Mouse (Mus musculus) embryonic facial prominence, embryonic 11.5 days (tissue): ENCODE measurements around the gene Jarid2. TPM values are rescaled to one million over a fixed set of nuclear protein-coding genes. Genes with fewer than 3 reads are reported as not detected.
"Not testable (repeated sequence)": the region's sequence is repeated elsewhere in the genome, so short reads cannot be mapped to it uniquely, and the experiment has no call there.

Experiments
- ATAC-seq: fragments of 200-750 bp; cut with Nextera tagmentation; replicated peaks from 2 replicates; pipeline ENCODE4 v1.8.0; 2017; ENCODE audit warnings: low read depth; ENCODE audit not compliant: insufficient number of reproducible peaks, low FRiP score, low TSS enrichment
- DNase-seq: peaks from one replicate; pipeline ENCODE4 v3.0.0-alpha.2; 2015; ENCODE audit warnings: low spot score
- H3K27ac ChIP-seq: fragments of 300-500 bp; sonication (generic); replicated peaks from 2 replicates; pipeline ENCODE4 v1.5.1; 2014; ENCODE audit warnings: mild to moderate bottlenecking, low read depth, low read length, control low read depth
- H3K27me3 ChIP-seq: fragments of 300-500 bp; sonication (generic); 2 replicates; pipeline ENCODE4 v1.6.1; 2014; ENCODE audit warnings: mild to moderate bottlenecking, low read length, moderate library complexity, mixed read lengths; ENCODE audit not compliant: control insufficient read depth, insufficient read depth
- H3K36me3 ChIP-seq: fragments of 300-500 bp; sonication (generic); replicated peaks from 2 replicates; pipeline ENCODE4 v1.6.1; 2014; ENCODE audit warnings: low read depth, mild to moderate bottlenecking, low read length, moderate library complexity, mixed read lengths; ENCODE audit not compliant: control insufficient read depth, insufficient read depth
- H3K4me1 ChIP-seq: fragments of 300-500 bp; sonication (generic); 2 replicates; pipeline ENCODE4 v1.6.1; 2014; ENCODE audit warnings: low read length, mixed read lengths; ENCODE audit not compliant: control insufficient read depth, insufficient read depth
- H3K4me2 ChIP-seq: fragments of 300-500 bp; sonication (generic); 2 replicates; pipeline ENCODE4 v1.6.1; 2014; ENCODE audit warnings: low read depth, mild to moderate bottlenecking, control low read depth, low read length, moderate library complexity
- H3K4me3 ChIP-seq: fragments of 300-500 bp; sonication (generic); 2 replicates; pipeline ENCODE4 v1.5.1; 2014; ENCODE audit warnings: low read depth, low read length, control low read depth
- H3K9ac ChIP-seq: fragments of 300-500 bp; sonication (generic); replicated peaks from 2 replicates; pipeline ENCODE4 v1.6.1; 2014; ENCODE audit warnings: mild to moderate bottlenecking, control low read depth, low read length
- H3K9me3 ChIP-seq: fragments of 300-500 bp; sonication (generic); replicated peaks from 2 replicates; pipeline ENCODE4 v1.6.1; 2016; ENCODE audit warnings: mild to moderate bottlenecking, low read length, inconsistent platforms, mixed read lengths; ENCODE audit not compliant: control insufficient read depth
- WGBS: fragments of 180-500 bp; shearing (Covaris S2); extraction: QIAGEN DNeasy Blood & Tissue Kit; methylation state at CpG from one replicate; pipeline ENCODE4 v1.1.7; 2014; 5-methylcytosine and 5-hydroxymethylcytosine counted together
- polyA plus RNA-seq: library from polyadenylated mRNA; unstranded; fragments of >200 nt; fragmentation: Nextera tagmentation; extraction: Ambion mirVana; gene quantifications from 2 replicates; pipeline ENCODE4 v1.2.1, GENCODE M21; 2014

Jarid2 gene
- polyA plus RNA-seq, 1 experiment from 2014 or later, result 32.9 TPM

DNA sequence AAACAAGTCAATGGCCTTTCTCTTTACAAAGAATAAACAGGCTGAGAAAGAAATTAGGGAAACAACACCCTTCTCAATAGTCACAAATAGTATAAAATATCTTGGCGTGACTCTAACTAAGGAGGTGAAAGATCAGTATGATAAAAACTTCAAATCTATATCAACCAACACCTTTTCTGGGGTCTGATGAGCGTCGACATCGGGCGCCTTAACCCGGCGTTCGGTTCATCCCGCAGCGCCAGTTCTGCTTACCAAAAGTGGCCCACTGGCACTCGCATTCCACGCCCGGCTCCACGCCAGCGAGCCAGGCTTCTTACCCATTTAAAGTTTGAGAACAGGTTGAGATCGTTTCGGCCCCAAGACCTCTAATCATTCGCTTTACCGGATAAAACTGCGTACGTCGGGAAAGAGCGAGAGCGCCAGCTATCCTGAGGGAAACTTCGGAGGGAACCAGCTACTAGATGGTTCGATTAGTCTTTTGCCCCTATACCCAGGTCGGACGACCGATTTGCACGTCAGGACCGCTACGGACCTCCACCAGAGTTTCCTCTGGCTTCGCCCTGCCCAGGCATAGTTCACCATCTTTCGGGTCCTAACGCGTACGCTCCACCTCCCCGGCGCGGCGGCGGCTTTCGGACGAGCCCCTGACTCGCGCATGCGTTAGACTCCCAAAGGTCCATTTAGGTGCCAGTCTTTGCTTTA, 140.3 kb downstream of the Jarid2 start:
- peak; percentile 100 for DNase-seq
- H3K9me3 ChIP-seq, H3K36me3 ChIP-seq, H3K27ac ChIP-seq, H3K4me2 ChIP-seq, H3K4me1 ChIP-seq, H3K9ac ChIP-seq, H3K4me3 ChIP-seq, H3K27me3 ChIP-seq: not testable (repeated sequence)
- WGBS, result 70% methylated on average over 47 of the region's 47 CpGs
- ATAC-seq, result peak; percentile 100

DNA sequence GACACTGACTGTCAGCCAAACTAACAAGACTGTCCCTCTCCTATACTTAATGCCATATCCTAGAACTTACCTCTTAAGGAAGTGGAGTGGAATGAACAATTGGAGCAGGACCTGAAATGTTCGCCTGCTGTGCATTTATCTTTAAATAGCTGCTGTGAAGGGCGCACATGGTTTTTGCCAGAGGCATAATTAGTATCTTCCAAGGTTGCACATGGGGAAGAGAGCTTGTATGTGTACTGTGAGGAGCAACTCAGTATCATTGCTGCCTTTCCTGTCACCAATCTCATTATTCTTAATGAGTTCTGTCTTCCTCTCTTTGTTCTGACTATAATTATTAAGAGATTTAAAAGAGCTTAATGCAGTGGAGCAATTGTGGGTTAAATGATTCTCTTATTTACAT, 147.5 kb downstream of the Jarid2 start:
- Histone ChIP-seq H3K9ac (no peak overlapping the region), H3K4me2 (no peak overlapping the region), H3K4me3 (no peak overlapping the region), H3K27ac (no peak overlapping the region), H3K4me1 (no peaks in the 10 kb centered on the region; the same call in 1 of the 2 replicates), H3K9me3 (no peaks in the 10 kb centered on the region), H3K27me3 (no peaks in the 10 kb centered on the region), H3K36me3 (peaks cover 3% of the 10 kb centered on the region)
- WGBS, result 80% methylated on average over 2 of the region's 2 CpGs
- DNase-seq, result no peak
- no peak for ATAC-seq

GRCm38 (mm10) chr13:44881001-44881400, 151.7 kb downstream of the Jarid2 start:
- H3K27ac ChIP-seq, result no peak overlapping the region
- WGBS, result 88% methylated on average over 4 of the region's 4 CpGs
- no peak overlapping the region for H3K4me3 ChIP-seq
- H3K4me2 ChIP-seq, result no peak overlapping the region
- H3K27me3 ChIP-seq, result no peaks in the 10 kb centered on the region
- DNase-seq, result no peak
- H3K4me1 ChIP-seq, result no peaks in the 10 kb centered on the region; the same call in 1 of the 2 replicates
- H3K36me3 ChIP-seq, result no peaks in the 10 kb centered on the region
- no peak for ATAC-seq
- H3K9ac ChIP-seq, result no peak overlapping the region
- H3K9me3 ChIP-seq, result no peaks in the 10 kb centered on the region

- Histone ChIP-seq H3K4me2 (no peak overlapping the region), H3K9ac (no peak overlapping the region), H3K27me3 (no peaks in the 10 kb centered on the region), H3K36me3 (no peaks in the 10 kb centered on the region), H3K4me1 (no peaks in the 10 kb centered on the region), H3K27ac (no peak overlapping the region), H3K4me3 (no peak overlapping the region), H3K9me3 (no peaks in the 10 kb centered on the region)
- 86% methylated on average over 2 of the region's 2 CpGs for whole genome bisulfite sequencing
- ATAC-seq (no peak), DNase-seq (no peak)
These were observed 156.9 kb downstream of the Jarid2 start for GRCm38 (mm10) chr13:44886221-44886620.

DNA sequence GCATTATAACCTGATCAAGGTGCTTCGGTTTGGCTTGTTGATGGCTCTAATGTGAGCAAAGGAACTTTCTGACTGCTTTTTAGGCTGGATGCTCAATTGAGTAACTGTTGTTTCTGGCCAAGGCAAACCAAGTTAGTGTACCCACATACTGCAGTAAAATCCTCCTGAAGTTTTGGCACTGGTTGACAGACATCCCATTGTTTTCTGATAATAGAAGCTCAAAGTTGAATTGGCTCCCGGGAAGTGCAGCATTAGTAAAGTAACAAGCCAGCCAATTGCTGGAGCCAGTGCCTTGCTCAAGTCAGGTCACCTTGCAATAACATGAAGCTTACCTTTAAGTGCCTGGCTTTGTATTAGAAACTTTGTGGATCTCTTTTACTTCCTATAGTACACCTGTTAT, 161.3 kb downstream of the Jarid2 start:
- Histone ChIP-seq H3K4me3 (no peak overlapping the region), H3K27me3 (no peaks in the 10 kb centered on the region), H3K36me3 (no peaks in the 10 kb centered on the region), H3K4me1 (no peaks in the 10 kb centered on the region), H3K27ac (no peak overlapping the region), H3K9me3 (no peaks in the 10 kb centered on the region), H3K9ac (no peak overlapping the region), H3K4me2 (no peak overlapping the region)
- ATAC-seq (no peak), DNase-seq (no peak)
- 70% methylated on average over 2 of the region's 2 CpGs for WGBS

DNA sequence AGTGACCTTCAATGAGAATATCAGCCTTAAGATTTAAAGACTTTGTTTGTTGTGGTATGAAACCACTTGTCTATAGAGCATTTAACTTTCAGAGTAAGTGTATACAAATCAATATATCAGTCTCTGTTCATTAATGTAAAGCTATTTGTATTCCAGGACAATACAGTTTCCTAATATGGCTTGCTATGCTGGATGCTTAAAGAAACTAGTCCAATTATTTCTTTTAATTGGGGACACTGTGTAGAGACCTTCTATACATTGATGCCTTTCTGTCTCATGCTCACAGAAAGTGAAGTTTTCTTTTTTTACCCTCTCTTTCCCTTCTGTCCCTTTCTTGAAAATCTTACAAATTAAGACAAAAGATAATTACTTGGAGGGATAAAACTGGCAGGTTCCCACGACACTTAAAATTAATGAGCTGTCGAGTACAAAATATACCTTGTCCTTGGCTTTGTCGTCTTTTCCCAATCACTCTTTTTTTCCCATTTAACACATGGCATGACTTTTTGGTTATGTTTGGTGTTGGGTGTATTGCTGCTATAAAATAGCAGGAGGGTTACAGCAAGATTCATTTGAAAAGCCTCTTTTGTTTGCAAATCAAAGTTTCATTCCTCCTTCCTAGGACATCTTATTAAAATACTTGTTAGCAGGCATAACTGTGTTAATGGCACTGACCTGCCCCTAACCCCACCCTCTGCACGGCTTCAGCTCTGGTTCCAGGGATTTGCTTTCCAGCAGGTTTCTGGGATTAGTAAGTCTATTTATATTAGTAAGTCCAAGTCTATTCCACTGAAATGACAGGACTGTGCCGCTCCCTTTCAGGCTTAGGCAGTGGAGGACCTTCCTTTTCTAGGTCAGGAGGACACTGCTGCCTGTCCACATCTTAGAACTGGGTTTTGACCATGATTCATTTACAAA, 162.8 kb downstream of the Jarid2 start:
- Histone ChIP-seq H3K9ac (no peak overlapping the region), H3K4me2 (no peak overlapping the region)

GRCm38 (mm10) chr13:44896211-44896610, 166.9 kb downstream of the Jarid2 start:
- no peak overlapping the region for H3K4me2 ChIP-seq
- DNase-seq (no peak), ATAC-seq (no peak)
- WGBS, result 92% methylated on average over 12 of the region's 12 CpGs
- no peaks in the 10 kb centered on the region for H3K9me3 ChIP-seq
- H3K27me3 ChIP-seq, result no peaks in the 10 kb centered on the region
- no peak overlapping the region for H3K27ac ChIP-seq
- H3K4me1 ChIP-seq, result no peaks in the 10 kb centered on the region
- no peak overlapping the region for H3K4me3 ChIP-seq
- H3K36me3 ChIP-seq, result no peaks in the 10 kb centered on the region; the same call in 1 of the 2 replicates
- H3K9ac ChIP-seq, result no peak overlapping the region

More for the DNA sequence above, 162.8 kb downstream of the Jarid2 start:
- no peaks in the 10 kb centered on the region; the same call in 1 of the 2 replicates for H3K36me3 ChIP-seq
- DNase-seq (no peak), ATAC-seq (no peak)
- no peaks in the 10 kb centered on the region for H3K4me1 ChIP-seq
- no peak overlapping the region for H3K27ac ChIP-seq
- no peaks in the 10 kb centered on the region for H3K27me3 ChIP-seq
- H3K4me3 ChIP-seq, result no peak overlapping the region
- no peaks in the 10 kb centered on the region for H3K9me3 ChIP-seq
- WGBS, result 69% methylated on average over 5 of the region's 5 CpGs

GRCm38 (mm10) chr13:44902299-44902698, 173.0 kb downstream of the Jarid2 start:
- no peaks in the 10 kb centered on the region for H3K27me3 ChIP-seq
- H3K4me2 ChIP-seq, result no peak overlapping the region
- peaks cover 3% of the 10 kb centered on the region for H3K36me3 ChIP-seq
- H3K4me1 ChIP-seq, result no peaks in the 10 kb centered on the region
- H3K4me3 ChIP-seq, result no peak overlapping the region
- no peak overlapping the region for H3K27ac ChIP-seq
- ATAC-seq (no peak), DNase-seq (no peak)
- no peaks in the 10 kb centered on the region for H3K9me3 ChIP-seq
- 95% methylated on average over 6 of the region's 6 CpGs for WGBS
- no peak overlapping the region for H3K9ac ChIP-seq
